In the genomic region with DNA sequence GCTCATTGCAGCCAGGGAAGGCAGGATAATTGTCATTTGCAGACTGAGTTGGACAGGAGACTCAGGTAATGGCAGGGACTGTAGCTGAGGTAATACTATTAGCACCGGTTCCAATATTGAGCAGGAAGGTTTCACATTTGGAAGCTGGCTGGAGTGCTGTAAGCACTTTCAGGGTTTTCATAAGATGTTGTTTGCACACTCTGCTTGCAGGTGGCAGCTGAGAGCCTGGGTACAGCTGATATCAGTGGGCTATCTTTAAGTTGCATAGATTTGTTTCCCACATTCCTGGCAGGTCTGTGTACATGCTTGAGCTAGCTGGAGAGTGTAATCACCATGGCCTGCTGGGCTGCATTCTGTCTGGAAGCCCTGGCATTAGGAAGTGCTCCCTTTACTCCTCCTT, we compare ENCODE assay signal across 22 mouse cellular contexts.
DNase-seq lines count a peak whose midpoint lies in the region; ATAC-seq and TF ChIP-seq lines count a peak whose summit lies in the region.
"Had no signal": no experiment of that assay in that cellular context is flagged by ENCODE, and none has a peak within 500 bp of the region (broad histone marks: within the 10 kb centered on the region; RNA-seq: fewer than 3 reads in every experiment).

No protein-coding gene starts in this region.

- peak; percentile 48 for ATAC-seq in lung, postnatal 0 days
- ATAC-seq: CD4-positive, CD25-positive, alpha-beta regulatory T cell, adult 4 months; forebrain, embryonic 13.5 days; forebrain, embryonic 16.5 days; intestine, embryonic 15.5 days had no signal

- intact Hi-C loops in left cerebral cortex, postnatal 4 days (cut with DNase I), result no loop called here

- H3K27ac ChIP-seq in lung, postnatal 0 days (ENCODE audit: low read length), result no peak overlapping the region
- H3K27ac ChIP-seq: forebrain, embryonic 10.5 days; forebrain, embryonic 13.5 days; heart, adult 2 months; heart, embryonic 10.5 days; heart, embryonic 13.5 days; hindbrain, embryonic 12.5 days; hindbrain, embryonic 15.5 days; intestine, embryonic 15.5 days had no signal

- H3K27me3 ChIP-seq in lung, postnatal 0 days (replicated peaks; ENCODE audit: insufficient read depth, low read length), result no peaks in the 10 kb centered on the region
- H3K27me3 ChIP-seq: forebrain, embryonic 13.5 days; heart, embryonic 13.5 days; hindbrain, embryonic 12.5 days; hindbrain, embryonic 15.5 days; intestine, embryonic 15.5 days had no signal

- no peaks in the 10 kb centered on the region for H3K4me1 ChIP-seq in lung, postnatal 0 days (ENCODE audit: insufficient read depth, low read depth, low read length)
- H3K4me1 ChIP-seq: forebrain, embryonic 10.5 days; forebrain, embryonic 13.5 days; heart, embryonic 10.5 days; hindbrain, embryonic 12.5 days; hindbrain, embryonic 15.5 days; intestine, embryonic 15.5 days had no signal

- no peak overlapping the region for H3K4me2 ChIP-seq in lung, postnatal 0 days (replicated peaks; ENCODE audit: low read depth, low read length)
- H3K4me2 ChIP-seq: forebrain, embryonic 13.5 days; heart, embryonic 13.5 days; hindbrain, embryonic 12.5 days; hindbrain, embryonic 15.5 days; intestine, embryonic 15.5 days had no signal

- 50% methylated on average over 1 of the region's 1 CpGs for whole genome bisulfite sequencing in lung, postnatal 0 days

- no peak for TF ChIP-seq EP300 in lung, postnatal 0 days (IDR thresholded peaks at IDR 0.05)

- TF ChIP-seq CTCF in lung, postnatal 0 days (IDR thresholded peaks at IDR 0.05), result no peak

- H3K9ac ChIP-seq in lung, postnatal 0 days (replicated peaks; ENCODE audit: low read depth), result no peak overlapping the region
- H3K9ac ChIP-seq: forebrain, embryonic 13.5 days; heart, embryonic 13.5 days; hindbrain, embryonic 12.5 days; hindbrain, embryonic 15.5 days; intestine, embryonic 15.5 days had no signal

- no peaks in the 10 kb centered on the region for H3K9me3 ChIP-seq in lung, postnatal 0 days (ENCODE audit: low read length)
- H3K9me3 ChIP-seq: forebrain, embryonic 10.5 days; forebrain, embryonic 13.5 days; heart, embryonic 10.5 days; heart, embryonic 13.5 days; hindbrain, embryonic 12.5 days; hindbrain, embryonic 15.5 days; intestine, embryonic 15.5 days had no signal

- peak; percentile 16 to 59 for DNase-seq in cerebellum, postnatal 14 days
- DNase-seq in cerebellum, adult 9-11 months, result no peak
- DNase-seq in left cerebral cortex, postnatal 4 days, result peak; percentile 9
- DNase-seq in left cerebral cortex, adult 8-10 months (ENCODE audit: low spot score in 2 of 2), result no peak
- DNase-seq in lung, postnatal 0 days (ENCODE audit: low spot score), result no peak
- DNase-seq in lung, postnatal 4 days, result no peak
- DNase-seq: adrenal gland, adult 2 months; adrenal gland, postnatal 14 days; gastrocnemius, postnatal 10 days; gastrocnemius, postnatal 36 days; heart, adult 2 months; heart, postnatal 14 days; heart, postnatal 4 days had no signal

- H3K4me3 ChIP-seq in lung, postnatal 0 days (ENCODE audit: low read depth, low read length), result no peak overlapping the region
- H3K4me3 ChIP-seq: forebrain, embryonic 10.5 days; forebrain, embryonic 13.5 days; heart, adult 2 months; heart, embryonic 10.5 days; heart, embryonic 13.5 days; hindbrain, embryonic 12.5 days; hindbrain, embryonic 15.5 days; intestine, embryonic 15.5 days had no signal

- no peaks in the 10 kb centered on the region for H3K36me3 ChIP-seq in lung, postnatal 0 days (ENCODE audit: insufficient read depth, low read length)
- H3K36me3 ChIP-seq: forebrain, embryonic 10.5 days; heart, embryonic 10.5 days; heart, embryonic 13.5 days; hindbrain, embryonic 12.5 days; hindbrain, embryonic 15.5 days; intestine, embryonic 15.5 days had no signal

Comparison
In these comparisons a context has a peak if more than half of its experiments do, and no peak if none do; other contexts are left out.
1. DNase-seq: peak in cerebellum, postnatal 14 days (2 of 2) and left cerebral cortex, postnatal 4 days (single experiment); none in cerebellum, adult 9-11 months (single experiment), left cerebral cortex, adult 8-10 months (0 of 2), lung, postnatal 0 days (single experiment) and lung, postnatal 4 days (0 of 2).